Mouse (Mus musculus): ENCODE measurements at regions not wholly inside any gene's neighbourhood (a gene's known extent, or its start where the extent isn't known, plus 50 kb on each side); places are given as distances from the start of the nearest gene placed in this dataset.

- Histone ChIP-seq H3K4me1 (ENCODE audit: insufficient read depth, low read depth, low read length) (no peaks in the 10 kb centered on the region), H3K36me3 (replicated peaks) (no peaks in the 10 kb centered on the region), H3K9me3 (replicated peaks) (peaks cover 18% of the 10 kb centered on the region), H3K27me3 (ENCODE audit: insufficient read depth, low read length) (no peaks in the 10 kb centered on the region), H3K4me3 (ENCODE audit: low read depth, low read length) (no peak overlapping the region)
- no peak for DNase-seq (ENCODE audit: low spot score)
- TF ChIP-seq TAL1 (conservative IDR thresholded peaks at IDR 0.05; ENCODE audit: low read depth, low read length) = no peak
- no peak for TF ChIP-seq POLR2AphosphoS5 (IDR thresholded peaks at IDR 0.05; ENCODE audit: insufficient replicate concordance, low read depth, low read length)
- TF ChIP-seq GATA1 (IDR thresholded peaks at IDR 0.05; ENCODE audit: borderline replicate concordance, low read length) = no peak
- no peak for TF ChIP-seq CTCF (IDR thresholded peaks at IDR 0.05; ENCODE audit: low read depth, low read length)
- TF ChIP-seq GATA2 (IDR thresholded peaks at IDR 0.05; ENCODE audit: borderline replicate concordance, low read depth, low read length) = no peak
- ATAC-seq (ENCODE audit: extremely low read depth, insufficient number of reproducible peaks, low FRiP score, poor library complexity, severe bottlenecking) = no peak
Measured at GRCm38 (mm10) chr7:116674199-116675019, 170.2 kb downstream of the Nucb2 start.

- DNase-seq (ENCODE audit: low spot score) (no peak), ATAC-seq (ENCODE audit: extremely low read depth, insufficient number of reproducible peaks, low FRiP score, poor library complexity, severe bottlenecking) (no peak)
- H3K36me3 ChIP-seq (replicated peaks) = no peaks in the 10 kb centered on the region
- no peaks in the 10 kb centered on the region for H3K4me1 ChIP-seq (ENCODE audit: insufficient read depth, low read depth, low read length)
- no peak for TF ChIP-seq GATA2 (IDR thresholded peaks at IDR 0.05; ENCODE audit: borderline replicate concordance, low read depth, low read length)
- no peak for TF ChIP-seq TAL1 (conservative IDR thresholded peaks at IDR 0.05; ENCODE audit: low read depth, low read length)
- no peak for TF ChIP-seq CTCF (IDR thresholded peaks at IDR 0.05; ENCODE audit: low read depth, low read length)
- no peak for TF ChIP-seq GATA1 (IDR thresholded peaks at IDR 0.05; ENCODE audit: borderline replicate concordance, low read length)
- TF ChIP-seq POLR2AphosphoS5 (IDR thresholded peaks at IDR 0.05; ENCODE audit: insufficient replicate concordance, low read depth, low read length) = no peak
- no peaks in the 10 kb centered on the region for H3K27me3 ChIP-seq (ENCODE audit: insufficient read depth, low read length)
- no peak overlapping the region for H3K4me3 ChIP-seq (ENCODE audit: low read depth, low read length)
- peaks cover 27% of the 10 kb centered on the region for H3K9me3 ChIP-seq (replicated peaks)
Measured at GRCm38 (mm10) chr7:116676696-116677095, 172.5 kb downstream of the Nucb2 start.

GRCm38 (mm10) chr7:116679195-116679594 is 175.0 kb downstream of the Nucb2 start:
- TF ChIP-seq TAL1 (conservative IDR thresholded peaks at IDR 0.05; ENCODE audit: low read depth, low read length) (no peak), GATA2 (IDR thresholded peaks at IDR 0.05; ENCODE audit: borderline replicate concordance, low read depth, low read length) (no peak), GATA1 (IDR thresholded peaks at IDR 0.05; ENCODE audit: borderline replicate concordance, low read length) (no peak)
- Histone ChIP-seq H3K9me3 (replicated peaks) (peaks cover 32% of the 10 kb centered on the region), H3K4me1 (ENCODE audit: insufficient read depth, low read depth, low read length) (no peaks in the 10 kb centered on the region), H3K4me3 (ENCODE audit: low read depth, low read length) (no peak overlapping the region), H3K27me3 (ENCODE audit: insufficient read depth, low read length) (no peaks in the 10 kb centered on the region), H3K36me3 (replicated peaks) (no peaks in the 10 kb centered on the region)
- ATAC-seq (ENCODE audit: extremely low read depth, insufficient number of reproducible peaks, low FRiP score, poor library complexity, severe bottlenecking) = no peak
- DNase-seq (ENCODE audit: low spot score) = no peak

GRCm38 (mm10) chr7:116680523-116680922 is 176.4 kb downstream of the Nucb2 start:
- H3K9me3 ChIP-seq (replicated peaks) = peaks cover 28% of the 10 kb centered on the region
- TF ChIP-seq GATA2 (IDR thresholded peaks at IDR 0.05; ENCODE audit: borderline replicate concordance, low read depth, low read length) (no peak), TAL1 (conservative IDR thresholded peaks at IDR 0.05; ENCODE audit: low read depth, low read length) (no peak), GATA1 (IDR thresholded peaks at IDR 0.05; ENCODE audit: borderline replicate concordance, low read length) (no peak), CTCF (IDR thresholded peaks at IDR 0.05; ENCODE audit: low read depth, low read length) (no peak), POLR2AphosphoS5 (IDR thresholded peaks at IDR 0.05; ENCODE audit: insufficient replicate concordance, low read depth, low read length) (no peak)
- H3K27me3 ChIP-seq (ENCODE audit: insufficient read depth, low read length) = no peaks in the 10 kb centered on the region
- H3K36me3 ChIP-seq (replicated peaks) = no peaks in the 10 kb centered on the region
- H3K4me1 ChIP-seq (ENCODE audit: insufficient read depth, low read depth, low read length) = no peaks in the 10 kb centered on the region
- no peak for DNase-seq (ENCODE audit: low spot score)
- H3K4me3 ChIP-seq (ENCODE audit: low read depth, low read length) = no peak overlapping the region
- no peak for ATAC-seq (ENCODE audit: extremely low read depth, insufficient number of reproducible peaks, low FRiP score, poor library complexity, severe bottlenecking)

- DNase-seq (ENCODE audit: low spot score) (no peak), ATAC-seq (ENCODE audit: extremely low read depth, insufficient number of reproducible peaks, low FRiP score, poor library complexity, severe bottlenecking) (no peak)
- Histone ChIP-seq H3K27me3 (ENCODE audit: insufficient read depth, low read length) (no peaks in the 10 kb centered on the region), H3K4me1 (ENCODE audit: insufficient read depth, low read depth, low read length) (no peaks in the 10 kb centered on the region), H3K9me3 (replicated peaks) (peaks cover 28% of the 10 kb centered on the region), H3K36me3 (replicated peaks) (no peaks in the 10 kb centered on the region), H3K4me3 (ENCODE audit: low read depth, low read length) (no peak overlapping the region)
- no peak for TF ChIP-seq GATA1 (IDR thresholded peaks at IDR 0.05; ENCODE audit: borderline replicate concordance, low read length)
- no peak for TF ChIP-seq CTCF (IDR thresholded peaks at IDR 0.05; ENCODE audit: low read depth, low read length)
- TF ChIP-seq GATA2 (IDR thresholded peaks at IDR 0.05; ENCODE audit: borderline replicate concordance, low read depth, low read length) = no peak
- no peak for TF ChIP-seq TAL1 (conservative IDR thresholded peaks at IDR 0.05; ENCODE audit: low read depth, low read length)
- TF ChIP-seq POLR2AphosphoS5 (IDR thresholded peaks at IDR 0.05; ENCODE audit: insufficient replicate concordance, low read depth, low read length) = no peak
Measured at GRCm38 (mm10) chr7:116681268-116681667, 177.1 kb downstream of the Nucb2 start.

GRCm38 (mm10) chr7:116700409-116700808 is 196.2 kb downstream of the Nucb2 start:
- DNase-seq (ENCODE audit: low spot score) = no peak
- Histone ChIP-seq H3K9me3 (replicated peaks) (peaks cover 24% of the 10 kb centered on the region), H3K4me3 (ENCODE audit: low read depth, low read length) (no peak overlapping the region), H3K27me3 (ENCODE audit: insufficient read depth, low read length) (no peaks in the 10 kb centered on the region), H3K36me3 (replicated peaks) (no peaks in the 10 kb centered on the region), H3K4me1 (ENCODE audit: insufficient read depth, low read depth, low read length) (no peaks in the 10 kb centered on the region)
- TF ChIP-seq TAL1 (conservative IDR thresholded peaks at IDR 0.05; ENCODE audit: low read depth, low read length) = no peak
- TF ChIP-seq CTCF (IDR thresholded peaks at IDR 0.05; ENCODE audit: low read depth, low read length) = no peak
- TF ChIP-seq POLR2AphosphoS5 (IDR thresholded peaks at IDR 0.05; ENCODE audit: insufficient replicate concordance, low read depth, low read length) = no peak
- TF ChIP-seq GATA1 (IDR thresholded peaks at IDR 0.05; ENCODE audit: borderline replicate concordance, low read length) = no peak
- TF ChIP-seq GATA2 (IDR thresholded peaks at IDR 0.05; ENCODE audit: borderline replicate concordance, low read depth, low read length) = no peak
- ATAC-seq (ENCODE audit: extremely low read depth, insufficient number of reproducible peaks, low FRiP score, poor library complexity, severe bottlenecking) = no peak
